Mouse (Mus musculus) fat pad, adult 2 months (tissue): Measurements from ENCODE around the gene Dnm2.
A peak's percentile ranks its signal among the peaks of the same experiment; 100 is the strongest.

Experiments
- DNase-seq: peaks from one replicate; pipeline ENCODE4 v3.0.0-alpha.2; 2011; ENCODE audit warnings: low read depth, low spot score; ENCODE audit errors: extremely low read depth

The Dnm2 gene

GRCm38 (mm10) chr9:21428178-21428577 lies 3.5 kb downstream of the Dnm2 start:
- no peak for DNase-seq

DNA sequence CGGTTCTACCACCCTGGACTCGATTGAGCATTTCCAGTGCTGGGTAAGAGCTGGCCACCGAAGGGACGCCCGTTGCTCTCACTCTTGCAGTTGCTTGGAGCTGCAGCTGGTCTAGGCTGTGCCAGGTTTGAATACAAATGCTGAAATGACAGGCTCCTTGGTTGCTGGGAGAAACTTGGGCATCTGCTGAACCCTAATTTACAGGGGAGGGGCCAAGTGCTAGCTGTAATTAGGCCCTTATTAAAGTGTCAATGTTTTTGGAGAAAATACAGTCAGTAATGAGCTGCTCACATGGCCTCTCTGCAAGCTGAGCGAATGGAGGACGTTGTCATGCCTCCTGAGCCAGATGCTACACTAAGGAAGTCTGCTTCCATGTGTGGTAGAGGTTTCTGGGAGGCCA lies 6.0 kb downstream of the Dnm2 start:
- DNase-seq: no peak

DNA sequence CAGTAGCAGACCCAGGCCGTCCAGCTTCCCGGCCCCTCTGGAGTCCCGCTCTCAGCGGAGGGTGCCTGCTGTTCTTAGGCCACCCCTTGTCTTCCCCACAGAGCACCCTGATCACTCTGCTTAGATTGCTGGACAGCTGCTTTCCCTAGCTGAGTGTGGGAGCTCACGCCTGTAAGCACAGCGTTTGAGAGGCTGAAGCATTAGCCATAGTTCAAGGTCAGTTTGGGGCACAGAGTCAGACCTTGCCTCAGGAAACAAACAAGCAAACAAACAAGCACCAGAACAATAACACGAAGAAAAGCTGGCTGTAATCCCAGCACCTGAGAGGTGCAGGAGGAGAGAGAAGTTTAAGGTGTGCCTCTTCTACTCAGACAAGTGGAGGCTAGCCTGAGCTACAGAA lies 7.4 kb downstream of the Dnm2 start:
- no peak for DNase-seq

- DNase-seq: no peak
Measured at GRCm38 (mm10) chr9:21433766-21434165, 9.1 kb downstream of the Dnm2 start.

DNA sequence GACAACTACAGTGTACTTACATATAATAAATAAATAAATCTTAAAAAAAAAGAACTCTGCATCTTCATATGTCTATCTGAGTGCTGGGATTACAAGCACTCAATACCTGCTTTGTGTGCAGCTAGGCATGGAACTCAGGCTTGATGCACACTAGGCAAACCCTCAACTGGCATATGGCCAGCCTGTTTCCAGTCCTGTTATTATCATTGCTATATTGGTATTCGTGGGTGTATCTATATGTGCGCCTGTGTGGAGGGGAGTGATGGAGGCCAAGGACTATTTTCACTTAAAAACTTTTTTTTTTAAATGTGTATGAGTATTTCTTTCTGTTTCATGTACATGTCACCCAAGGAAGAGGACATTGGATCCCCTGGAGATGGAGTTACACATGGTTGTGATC lies 9.7 kb downstream of the Dnm2 start:
- no peak for DNase-seq

GRCm38 (mm10) chr9:21435777-21436635 lies 11.3 kb downstream of the Dnm2 start:
- no peak for DNase-seq

DNA sequence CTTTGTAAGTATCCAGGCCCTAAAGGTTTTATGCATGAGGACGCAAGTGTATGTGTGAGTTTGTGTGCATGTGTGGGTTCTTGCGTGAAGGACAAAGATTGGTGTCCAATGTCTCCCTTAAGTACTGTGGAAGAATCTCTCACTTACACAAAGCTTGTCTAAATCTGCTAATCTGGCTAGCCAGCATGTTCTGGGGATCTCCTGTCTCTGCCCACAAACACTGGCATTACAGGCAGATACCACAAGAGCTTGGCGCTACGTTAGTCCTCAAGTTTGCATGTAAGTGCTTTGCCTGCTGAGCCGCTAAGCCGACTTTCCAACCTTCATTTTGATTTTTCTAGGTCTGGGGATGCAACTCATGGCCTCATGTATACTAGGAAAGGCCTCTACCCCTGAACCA lies 12.9 kb downstream of the Dnm2 start:
- no peak for DNase-seq

DNA sequence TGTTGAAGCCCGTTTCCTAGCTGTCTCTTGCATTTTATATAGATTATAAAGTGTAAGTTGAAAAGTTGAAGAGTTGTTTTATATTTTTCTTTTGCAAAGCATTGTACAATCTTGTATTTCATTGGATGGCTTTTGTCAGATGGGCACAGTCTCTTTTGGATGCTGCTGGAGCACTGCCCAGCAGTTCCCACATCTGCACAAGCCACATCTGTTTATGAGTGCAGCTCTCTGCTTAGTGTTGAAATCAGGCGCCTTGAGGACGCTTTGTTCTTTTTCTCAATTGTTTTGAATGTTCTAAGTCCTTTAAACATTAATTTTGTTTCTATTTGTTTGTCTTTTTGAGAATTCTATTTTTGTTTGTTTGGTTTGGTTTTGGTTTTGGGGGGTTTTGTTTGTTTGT lies 13.5 kb downstream of the Dnm2 start:
- no peak for DNase-seq

DNA sequence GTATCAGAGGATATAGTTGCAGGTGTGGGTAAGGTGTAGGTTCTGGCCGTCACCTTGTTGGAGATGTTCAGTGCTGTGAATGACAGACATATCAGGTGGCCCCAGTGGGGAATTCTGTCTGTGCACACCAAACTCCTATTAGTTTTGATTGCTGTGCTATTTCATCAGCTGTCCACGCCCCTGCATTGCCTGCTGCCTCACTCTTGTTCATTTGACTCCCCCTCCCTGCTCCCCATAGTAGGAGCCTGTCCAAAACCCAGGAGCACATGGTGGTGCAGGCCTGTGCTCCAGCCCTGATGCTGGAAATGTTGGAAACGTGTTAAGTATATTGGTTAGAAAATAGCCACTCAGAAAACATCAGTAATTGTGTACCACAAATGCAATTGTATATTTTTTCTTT lies 14.7 kb downstream of the Dnm2 start:
- no peak for DNase-seq

DNA sequence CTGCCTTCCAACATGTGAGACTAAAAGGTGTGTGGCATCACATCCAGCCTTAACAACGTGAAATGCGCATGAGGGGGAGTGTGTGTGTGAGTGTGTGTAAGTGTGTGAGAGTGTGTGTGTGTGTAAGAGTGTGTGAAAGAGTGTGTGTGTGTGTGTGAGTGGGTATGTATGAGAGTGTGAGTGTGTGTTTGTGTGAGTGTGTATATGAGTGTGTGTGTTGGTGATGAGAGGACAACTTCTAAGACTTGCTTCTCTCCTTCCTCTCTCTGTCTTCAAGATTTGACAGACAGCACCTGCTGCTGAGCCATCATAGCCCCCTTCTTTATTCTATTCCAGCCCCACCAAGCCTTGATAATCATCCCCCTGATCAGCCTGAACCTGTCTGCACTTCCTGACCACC lies 15.2 kb downstream of the Dnm2 start:
- DNase-seq: no peak

DNA sequence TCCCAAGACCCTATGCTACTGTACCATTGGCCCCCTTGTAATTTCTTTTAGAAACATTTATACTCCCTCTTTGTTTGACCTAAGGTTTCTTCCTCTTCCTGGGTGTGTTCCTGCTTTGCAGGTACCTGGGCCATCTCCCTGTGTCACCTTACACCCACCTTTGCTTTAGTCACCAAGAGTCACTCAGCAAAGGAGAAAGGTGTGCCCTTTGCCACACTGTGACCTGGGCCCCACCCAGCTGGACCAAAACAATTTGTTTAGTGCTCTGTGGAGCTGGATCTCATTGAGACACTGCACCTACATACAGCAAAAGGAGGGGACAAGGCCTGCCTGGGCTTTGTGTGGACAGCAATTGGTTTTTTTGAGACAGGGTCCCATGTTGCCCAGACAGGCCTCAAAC lies 15.7 kb downstream of the Dnm2 start:
- DNase-seq: no peak

GRCm38 (mm10) chr9:21443853-21444252 lies 19.1 kb downstream of the Dnm2 start:
- no peak for DNase-seq

DNA sequence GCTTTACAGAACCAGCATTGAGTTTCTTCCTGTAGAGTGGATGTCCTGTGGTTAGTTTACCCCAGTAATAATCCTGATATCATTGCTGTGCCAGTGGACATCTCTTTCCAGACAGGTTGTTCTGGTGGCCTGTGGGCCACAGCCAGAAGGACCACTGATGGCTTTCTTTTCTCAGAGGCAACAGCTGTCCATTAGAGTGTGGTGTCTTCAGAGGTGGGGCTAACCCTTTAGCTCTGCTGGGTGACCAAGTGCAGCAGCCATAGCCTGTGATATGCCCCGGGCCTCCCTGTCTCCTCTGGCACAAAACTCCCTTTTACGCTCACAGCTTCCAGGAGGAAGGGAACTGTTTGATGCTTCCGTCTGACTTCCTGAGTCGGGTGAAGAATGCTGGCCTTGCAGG lies 19.9 kb downstream of the Dnm2 start:
- no peak for DNase-seq

DNA sequence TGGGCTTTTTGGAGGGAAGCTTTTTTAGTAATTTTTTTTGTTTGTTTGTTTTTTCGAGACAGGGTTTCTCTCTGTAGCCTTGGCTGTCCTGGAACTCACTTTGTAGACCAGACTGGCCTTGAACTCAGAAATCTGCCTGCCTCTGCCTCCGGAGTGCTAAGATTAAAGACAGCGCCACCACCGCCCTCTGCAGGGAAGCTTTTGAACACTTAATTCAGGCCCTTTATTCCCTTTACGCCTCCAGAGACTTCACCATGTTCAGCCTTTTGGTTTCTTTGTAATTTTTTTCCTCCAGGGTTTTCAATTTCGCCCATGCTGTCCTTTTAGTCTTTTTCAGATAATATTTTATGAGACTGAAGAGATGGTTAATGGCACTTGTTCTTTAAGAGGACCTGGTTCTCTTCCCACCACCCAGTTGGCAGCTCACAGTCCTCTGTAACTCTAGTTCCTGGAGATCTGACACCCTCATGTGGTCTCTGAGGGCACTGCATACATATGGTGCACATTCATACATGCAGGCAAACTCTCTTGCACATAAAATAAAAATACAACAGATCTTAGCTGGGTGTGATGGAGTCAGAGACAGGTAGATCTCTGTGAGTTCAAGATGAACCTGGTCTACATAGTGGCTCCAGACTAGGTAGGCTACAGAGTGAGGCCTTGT lies 20.5 kb downstream of the Dnm2 start:
- no peak for DNase-seq

DNA sequence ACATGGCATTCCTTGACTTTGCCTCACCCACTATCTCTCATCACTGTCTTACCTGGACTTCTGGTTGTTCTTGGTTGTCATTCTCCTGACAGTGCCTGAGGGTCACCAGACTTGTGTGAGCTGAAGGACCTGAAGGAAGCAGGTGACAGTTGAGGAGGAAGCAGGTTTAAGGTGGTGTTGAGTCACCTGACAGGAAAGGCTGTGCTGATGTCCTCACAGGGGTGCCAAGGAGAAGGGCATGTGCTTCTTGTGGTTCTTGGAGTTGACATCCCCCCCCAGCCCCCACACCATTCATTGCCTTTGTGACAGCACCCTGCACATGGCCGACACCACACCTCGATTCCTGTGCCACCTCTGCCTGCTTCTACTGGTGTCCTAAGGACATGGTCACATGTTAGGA lies 23.1 kb downstream of the Dnm2 start:
- peak; percentile 61 for DNase-seq

GRCm38 (mm10) chr9:21449710-21450109 lies 25.0 kb downstream of the Dnm2 start:
- no peak for DNase-seq

- DNase-seq: no peak
Measured at GRCm38 (mm10) chr9:21450270-21450669, 25.6 kb downstream of the Dnm2 start.

DNA sequence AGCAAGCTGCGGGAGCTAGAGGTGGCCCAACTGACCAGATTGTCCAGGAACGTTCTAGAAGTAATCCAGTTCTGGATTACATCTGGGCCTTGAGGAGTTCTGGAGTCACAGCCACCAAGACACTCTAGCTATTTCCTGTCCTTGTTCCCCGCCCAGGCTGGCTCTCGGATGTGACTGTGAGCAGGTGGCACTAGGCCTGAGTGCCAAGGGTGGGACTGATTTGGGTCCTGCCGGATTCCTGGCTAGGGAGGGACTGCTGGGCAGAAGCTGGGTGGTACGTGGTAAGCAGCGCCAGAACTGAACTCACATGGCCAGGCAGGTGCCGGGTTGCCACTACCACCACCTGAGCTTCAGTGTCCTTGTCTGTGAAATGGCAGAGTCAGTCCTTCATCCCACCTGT lies 26.7 kb downstream of the Dnm2 start:
- DNase-seq: no peak

DNA sequence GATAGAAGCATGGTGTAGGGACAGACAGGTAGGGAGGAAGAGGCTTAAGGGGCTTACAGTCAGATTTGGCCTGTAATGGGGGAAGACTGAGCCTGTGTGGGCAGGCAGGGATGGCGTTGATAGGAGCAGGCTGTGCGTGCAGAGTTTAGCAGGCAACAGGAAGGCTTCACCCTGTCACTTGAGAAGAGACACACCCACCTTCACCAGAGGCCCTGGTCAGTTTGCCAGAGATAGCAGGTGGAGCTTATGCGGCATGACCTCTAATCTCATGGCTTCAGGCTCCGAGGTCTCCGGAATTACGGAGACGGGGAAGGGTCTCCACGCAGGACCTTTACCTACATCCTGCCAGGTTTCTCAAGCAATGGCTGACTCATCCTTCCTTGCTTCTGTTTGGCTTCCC lies 27.2 kb downstream of the Dnm2 start:
- DNase-seq: no peak

DNA sequence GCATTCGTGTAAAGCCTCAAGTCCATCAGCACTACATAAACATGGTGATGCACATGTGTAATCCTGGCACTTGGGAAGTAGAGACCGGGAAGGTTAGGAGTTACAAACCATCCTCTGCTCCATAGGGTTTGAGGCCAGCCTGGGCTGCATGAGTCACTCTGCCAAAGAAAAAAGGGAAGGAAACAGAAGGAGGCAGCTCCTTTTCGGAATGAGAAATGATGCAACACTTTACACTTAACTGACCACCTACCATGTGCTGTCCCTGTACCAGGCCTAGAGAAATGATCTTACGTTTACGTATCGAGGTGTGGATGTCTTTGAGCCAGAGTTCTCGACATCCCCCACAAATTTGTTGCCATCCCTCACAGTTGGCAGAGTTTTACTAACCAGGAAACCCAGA lies 28.3 kb downstream of the Dnm2 start:
- DNase-seq: no peak

- DNase-seq: no peak
Measured at GRCm38 (mm10) chr9:21453459-21453858, 28.8 kb downstream of the Dnm2 start.

- no peak for DNase-seq
Measured at GRCm38 (mm10) chr9:21454556-21454955, 29.8 kb downstream of the Dnm2 start.
